Mouse (Mus musculus): ENCODE measurements around the gene Psme1.

The Psme1 gene

DNA sequence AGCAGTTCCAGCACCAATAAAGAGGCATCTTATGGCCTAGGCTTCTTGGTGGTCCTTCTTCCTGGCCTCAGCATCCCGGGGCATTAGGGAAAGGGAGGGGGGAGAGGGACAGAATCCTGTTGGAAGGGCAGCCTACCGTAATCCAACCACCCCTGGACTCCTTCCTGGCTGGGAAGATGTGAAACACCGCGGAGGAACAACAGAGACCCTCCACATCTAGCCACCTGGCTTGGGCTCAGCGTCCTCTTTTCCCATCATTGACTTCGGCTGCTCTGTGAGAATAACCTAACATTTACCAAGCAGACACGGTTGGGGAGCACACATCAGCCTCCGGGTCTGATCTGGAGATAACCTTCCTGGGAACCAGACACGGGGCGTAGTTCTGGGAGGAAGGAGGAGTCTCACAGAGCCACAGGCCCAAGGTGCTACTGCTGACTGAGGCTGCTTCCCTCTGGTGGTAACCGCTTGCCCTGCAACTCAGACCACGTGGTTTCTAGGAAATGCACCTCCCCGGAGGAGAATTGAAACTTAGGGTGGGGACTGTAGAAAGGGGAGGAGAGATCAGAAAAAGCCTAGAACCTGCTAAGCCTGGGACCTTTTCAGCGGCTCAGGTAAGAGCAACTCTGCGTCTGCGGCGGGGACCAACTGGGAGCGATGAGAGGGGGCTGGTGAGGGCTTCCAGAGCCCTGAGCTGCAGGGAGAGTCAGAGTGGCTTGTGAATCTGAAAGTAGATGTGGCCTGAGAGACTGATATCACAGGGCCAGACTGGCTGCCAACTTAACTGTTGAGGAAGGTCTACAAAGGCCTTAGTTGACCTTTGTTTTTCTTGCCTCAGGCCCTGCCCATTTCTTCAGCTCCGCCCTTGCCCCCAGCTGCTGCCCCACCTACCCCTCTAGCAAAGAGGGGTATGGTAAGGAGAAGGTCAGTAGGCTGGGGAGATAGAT, 26.0 kb downstream of the Psme1 start:
- DNase-seq, result peak; percentile 79

DNA sequence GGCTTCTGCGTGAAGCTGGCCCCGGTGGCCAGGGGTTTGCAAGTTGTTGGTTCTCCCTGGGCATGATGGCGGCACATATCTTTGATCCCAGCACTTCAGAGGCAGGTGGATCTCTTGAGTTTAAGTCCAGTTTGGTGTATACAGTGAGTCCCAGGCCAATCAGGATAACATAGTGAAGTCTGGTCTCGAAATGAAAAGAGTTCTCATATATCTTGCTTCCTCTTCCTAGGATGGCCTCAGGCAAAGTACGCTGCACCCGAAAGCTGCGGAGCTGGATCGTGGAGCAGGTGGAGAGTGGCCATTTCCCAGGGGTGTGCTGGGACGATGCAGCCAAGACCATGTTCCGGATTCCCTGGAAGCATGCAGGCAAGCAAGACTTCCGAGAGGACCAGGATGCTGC, 26.9 kb downstream of the Psme1 start:
- DNase-seq, result no peak

DNA sequence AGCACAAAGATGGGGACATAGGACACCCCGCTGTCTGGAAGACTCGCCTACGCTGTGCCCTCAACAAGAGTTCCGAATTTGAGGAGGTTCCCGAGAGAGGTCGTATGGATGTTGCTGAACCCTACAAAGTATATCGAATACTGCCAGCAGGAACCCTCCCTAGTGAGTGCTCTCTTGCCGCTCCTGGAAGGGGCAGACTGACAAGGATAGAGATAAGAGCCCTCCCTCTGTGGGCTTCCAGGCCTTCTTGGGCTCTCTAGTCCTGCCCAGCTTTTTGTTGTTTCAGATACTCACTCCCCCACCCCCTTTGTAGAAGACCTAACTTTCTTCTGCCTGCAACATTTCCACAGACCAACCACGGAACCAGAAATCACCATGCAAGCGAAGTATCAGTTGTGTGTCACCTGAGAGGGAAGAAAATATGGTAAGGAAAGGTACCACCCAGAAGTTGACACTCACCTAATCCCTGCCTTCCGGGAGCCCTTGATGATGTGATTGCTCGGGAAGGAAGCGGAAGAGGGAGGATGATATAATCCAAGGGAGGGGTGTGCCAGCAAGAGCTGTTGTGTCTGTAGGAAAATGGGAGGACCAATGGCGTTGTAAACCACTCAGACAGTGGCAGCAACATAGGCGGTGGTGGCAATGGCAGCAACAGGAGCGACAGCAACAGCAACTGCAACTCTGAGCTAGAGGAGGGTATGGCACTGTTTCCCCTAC, 28.0 kb downstream of the Psme1 start:
- DNase-seq, result no peak

DNA sequence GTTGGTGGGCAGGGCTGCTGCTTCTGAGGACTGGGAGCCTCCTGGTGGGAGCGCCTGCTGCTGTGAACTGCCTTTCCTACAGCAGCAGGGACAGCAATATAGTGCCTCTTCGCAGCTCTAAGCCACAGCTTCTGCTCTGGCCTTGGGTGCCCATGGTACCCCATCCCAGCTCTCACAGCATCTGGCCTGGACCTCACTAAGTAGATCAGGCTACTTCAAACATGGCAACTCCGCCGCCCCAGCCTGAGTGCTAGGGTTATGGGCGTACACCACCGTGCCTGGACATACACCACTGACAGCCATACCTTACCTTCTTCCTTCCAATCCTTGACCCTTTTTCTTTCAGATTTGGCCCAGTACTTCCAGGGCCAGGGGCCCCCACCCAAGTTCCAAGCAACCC, 30.4 kb downstream of the Psme1 start:
- no peak for DNase-seq

DNA sequence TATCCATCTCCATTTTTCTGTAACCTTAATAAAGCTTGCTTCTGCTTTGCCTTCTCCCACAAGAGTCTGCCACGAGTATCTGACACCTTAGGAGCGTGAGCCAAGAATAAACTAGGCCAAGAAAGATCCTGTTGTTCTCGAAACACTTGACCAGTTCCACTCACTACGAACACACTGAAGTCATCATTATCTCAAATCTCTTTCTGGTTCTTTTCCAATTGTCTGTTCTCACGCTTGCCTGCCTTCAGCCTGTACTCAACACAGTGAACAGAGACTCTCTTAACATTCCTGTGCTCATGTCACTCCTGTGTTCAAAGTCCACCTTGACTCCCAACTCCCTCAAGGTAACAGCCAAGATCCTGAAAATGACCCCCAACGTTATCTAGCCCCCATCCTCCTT, 35.4 kb downstream of the Psme1 start:
- DNase-seq, result no peak

DNA sequence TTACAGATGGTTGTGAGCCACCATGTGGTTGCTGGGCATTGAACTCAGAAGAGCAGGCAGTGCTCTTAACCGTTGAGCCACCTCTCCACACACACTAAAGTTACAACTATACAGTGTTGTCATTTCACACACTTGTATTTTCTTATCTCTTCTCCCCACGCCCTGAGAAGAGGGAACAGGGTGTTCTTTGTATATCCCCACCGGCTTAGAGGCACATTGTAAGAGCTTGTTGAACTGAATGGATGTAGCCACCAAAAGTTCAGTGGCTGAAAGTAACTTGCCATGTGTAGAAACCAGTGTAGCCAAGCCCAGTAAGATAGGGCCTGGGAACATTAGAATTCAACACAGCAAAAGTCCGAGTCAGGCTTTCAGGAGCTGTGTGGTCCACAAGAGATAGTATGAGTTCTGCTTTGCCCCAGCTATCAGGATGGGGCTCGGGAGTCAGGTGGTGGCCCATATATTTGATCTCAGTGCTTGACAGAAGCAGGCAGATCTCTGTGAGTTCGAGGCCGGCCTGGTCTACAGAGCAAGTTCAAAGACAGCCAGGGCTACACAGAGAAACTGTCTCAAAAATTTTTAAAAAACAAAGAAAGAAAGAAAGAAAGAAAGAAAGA, 36.7 kb downstream of the Psme1 start:
- DNase-seq, result no peak

DNA sequence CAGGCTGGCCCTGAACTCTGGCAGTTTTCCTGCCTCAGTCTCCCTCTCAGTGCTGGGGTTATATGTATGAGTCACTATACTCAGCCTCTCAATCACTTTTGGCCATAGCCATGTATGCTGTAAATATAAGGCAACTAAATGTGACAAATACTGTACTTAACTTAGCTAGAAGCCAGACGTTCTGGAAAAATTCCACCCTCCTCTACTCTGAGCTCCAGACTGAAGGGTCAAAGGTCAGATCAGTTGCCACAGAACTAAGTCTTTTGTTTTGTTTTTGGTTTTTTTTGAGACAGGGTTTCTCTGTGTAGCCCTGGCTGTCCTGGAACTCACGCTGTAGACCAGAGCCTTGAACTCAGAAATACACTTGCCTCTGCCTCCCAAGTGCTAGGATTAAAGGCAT, 38.0 kb downstream of the Psme1 start:
- no peak for DNase-seq

DNA sequence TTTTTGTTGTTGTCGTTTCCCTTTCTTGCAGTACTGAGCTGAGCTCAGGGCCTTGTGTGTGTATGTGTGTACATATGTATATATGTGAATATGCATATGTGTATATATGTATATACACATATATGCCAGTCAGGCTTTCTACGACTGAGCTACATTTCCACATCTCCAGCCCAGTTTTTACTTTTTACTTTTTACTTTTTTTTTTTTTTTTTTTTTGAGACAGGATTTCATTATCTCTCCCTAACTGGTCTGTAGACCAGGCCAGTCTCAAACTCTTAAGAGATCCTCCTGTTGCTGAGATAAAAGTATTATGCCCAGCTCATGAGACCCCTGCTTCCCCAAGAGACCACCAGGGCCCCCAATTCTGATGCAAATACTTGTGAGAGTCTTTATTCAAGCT, 38.9 kb downstream of the Psme1 start:
- DNase-seq, result no peak

DNA sequence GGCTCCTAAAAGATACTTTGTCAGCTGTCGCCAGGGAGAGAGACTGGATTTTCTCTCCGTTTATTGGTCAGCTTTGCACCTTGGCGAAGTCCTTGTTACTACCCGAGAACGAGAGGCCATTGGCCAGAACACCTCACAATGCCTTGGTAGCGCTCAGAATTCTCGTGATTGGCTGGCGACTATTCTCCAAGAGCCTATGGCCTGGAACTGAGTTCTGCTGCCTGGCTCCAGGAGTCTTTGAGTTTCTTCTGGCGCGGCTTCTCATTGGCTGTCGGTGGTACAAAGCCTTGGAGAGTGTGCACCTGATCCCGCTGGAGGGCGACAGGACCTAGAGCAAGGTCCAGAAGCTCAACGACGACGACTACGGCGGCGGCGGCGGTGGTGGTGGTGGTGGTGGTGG, 39.9 kb downstream of the Psme1 start, which contains the start of gene Rec8:
Gene Rec8 (plus strand): TSS at position 216 of the 400 bp plus-strand sequence.
- DNase-seq, result no peak

DNA sequence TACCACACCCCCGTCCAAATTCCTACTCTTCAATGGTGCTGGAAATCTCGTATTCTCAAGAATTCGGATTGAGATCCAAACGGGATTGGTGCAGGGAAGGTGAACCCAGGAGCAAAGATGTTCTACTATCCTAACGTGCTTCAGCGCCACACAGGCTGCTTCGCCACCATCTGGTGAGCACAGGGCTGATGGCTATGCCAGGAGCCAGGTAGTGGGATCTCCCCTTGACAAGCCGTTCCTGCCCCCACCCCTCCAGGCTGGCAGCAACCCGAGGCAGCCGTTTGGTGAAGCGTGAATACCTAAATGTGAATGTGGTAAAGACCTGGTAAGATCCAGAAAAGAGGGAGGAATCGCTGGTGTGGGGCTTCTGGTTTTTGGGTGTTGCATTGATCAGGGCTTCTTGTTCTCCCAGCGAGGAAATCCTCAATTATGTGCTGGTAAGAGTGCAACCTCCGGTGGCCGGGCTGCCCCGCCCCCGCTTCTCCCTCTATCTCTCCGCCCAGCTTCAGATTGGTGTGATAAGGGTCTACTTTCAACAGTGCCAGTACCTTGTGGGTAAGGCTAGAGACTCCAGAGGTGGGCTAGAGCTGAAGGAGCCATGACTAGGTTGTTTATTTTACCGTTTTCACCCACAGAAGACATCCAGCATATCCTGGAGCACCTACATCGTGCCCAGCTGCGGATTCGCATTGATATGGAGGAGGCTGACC, 40.7 kb downstream of the Psme1 start:
- no peak for DNase-seq

DNA sequence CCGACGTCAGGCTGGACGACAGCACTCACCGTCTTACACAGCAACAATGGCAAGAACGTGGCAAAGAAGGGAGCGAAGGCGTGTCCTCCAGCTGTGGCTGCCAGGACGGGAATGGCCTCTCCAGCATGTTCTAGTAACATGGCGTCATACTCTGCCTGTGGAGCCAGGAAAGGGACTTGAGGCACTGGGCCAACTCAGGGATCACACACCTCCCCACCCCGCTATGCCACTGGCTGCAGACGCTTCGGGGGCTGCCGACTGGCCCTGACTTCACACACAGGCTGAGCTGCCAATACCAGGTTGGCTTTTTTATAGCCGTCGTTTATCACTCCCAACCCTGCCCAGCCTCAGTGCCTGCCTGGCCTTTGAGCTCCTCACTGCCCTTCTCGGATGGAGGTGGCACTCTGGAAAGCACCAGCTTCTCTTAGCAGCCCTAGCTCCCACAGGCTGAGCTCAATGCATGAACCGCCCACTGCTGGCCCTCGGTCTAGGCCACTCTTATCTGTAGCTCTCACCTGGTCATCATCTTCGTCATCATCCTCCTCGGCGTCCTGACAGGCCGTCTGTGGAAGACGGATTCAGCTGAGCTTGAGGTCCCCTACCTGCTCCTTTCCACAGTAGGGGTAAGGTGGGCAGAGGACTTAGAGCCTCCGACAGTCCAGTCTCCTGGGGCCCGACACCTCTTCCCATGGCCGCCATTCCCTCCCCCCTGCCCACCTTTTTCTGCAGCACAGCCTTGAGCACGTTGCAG, 50.3 kb downstream of the Psme1 start:
- no peak for DNase-seq

DNA sequence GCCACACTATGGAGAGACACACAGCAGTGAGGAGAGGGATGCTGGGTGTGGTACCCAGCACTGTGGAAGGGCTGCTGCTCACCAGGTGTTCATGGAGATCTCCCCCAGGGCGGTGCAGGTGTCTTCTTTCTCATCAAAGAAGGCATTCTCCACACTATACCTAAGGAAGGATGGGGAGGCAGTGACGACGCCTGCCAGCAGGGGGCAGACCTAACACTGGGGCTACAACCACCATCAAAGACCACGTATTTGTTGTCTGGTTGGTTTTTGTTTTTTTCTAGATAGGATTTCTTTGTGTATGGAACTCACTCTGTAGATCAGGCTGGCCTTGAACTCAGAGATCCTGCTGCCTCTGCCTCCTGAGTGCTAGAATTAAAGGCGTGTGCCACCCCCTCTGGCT, 51.4 kb downstream of the Psme1 start:
- peak; percentile 31 for DNase-seq
